25 mouse cellular contexts compared by ENCODE assay signal in the genomic region with DNA sequence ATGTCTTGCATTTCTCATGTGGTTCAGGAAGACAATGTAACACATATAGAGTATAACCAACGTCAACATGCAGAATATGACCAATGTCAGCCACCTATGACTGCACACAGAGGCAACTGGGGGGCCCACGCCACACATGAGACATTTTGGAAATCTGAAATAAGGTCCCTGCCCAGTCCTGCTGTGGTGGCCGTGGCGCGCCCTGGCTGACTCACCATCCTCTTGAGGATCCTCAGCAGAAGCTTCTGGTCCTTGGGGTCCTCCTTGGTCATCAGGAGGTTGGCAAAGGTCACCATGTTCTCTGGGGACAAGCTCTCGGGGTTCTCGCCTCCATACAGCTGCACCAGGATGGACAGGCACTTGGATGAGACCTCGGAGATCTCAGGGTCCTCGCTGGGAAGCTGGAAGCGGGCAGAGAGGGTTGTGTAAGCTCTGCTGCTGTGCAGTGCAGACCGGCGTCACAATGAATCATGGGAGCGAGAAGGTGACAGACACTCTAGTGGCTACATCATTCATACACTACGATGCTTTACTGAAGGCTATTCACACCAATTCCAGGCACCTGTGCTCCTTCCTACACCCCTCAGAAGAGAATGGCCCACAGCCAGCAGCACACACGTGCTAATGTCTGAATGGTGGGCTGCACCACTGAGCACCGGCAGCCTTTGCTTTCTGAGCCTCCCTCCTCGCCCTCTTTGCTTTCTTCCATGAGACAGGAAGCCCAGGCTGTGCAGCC.
DNase-seq lines count a peak whose midpoint lies in the region; ATAC-seq lines count a peak whose summit lies in the region.
"Had no signal": no experiment of that assay in that cellular context is flagged by ENCODE, and none has a peak within 500 bp of the region (broad histone marks: within the 10 kb centered on the region; RNA-seq: fewer than 3 reads in every experiment).

No protein-coding gene starts in this region.

- 0 out of 2 replicates have a peak overlapping the region, but pooled peaks have one; percentile 10 for H3K27ac ChIP-seq in heart, embryonic 10.5 days
- H3K27ac ChIP-seq in forebrain, embryonic 13.5 days, result peak overlapping the region; percentile 22
- H3K27ac ChIP-seq in limb, embryonic 11.5 days (replicated peaks; ENCODE audit: low read depth, low read length), result peak overlapping the region; percentile 14; the same call in 1 of the 2 replicates
- H3K27ac ChIP-seq in neural tube, embryonic 15.5 days (replicated peaks), result no peak overlapping the region
- H3K27ac ChIP-seq: embryonic facial prominence, embryonic 13.5 days; hindbrain, embryonic 14.5 days; intestine, embryonic 15.5 days; limb, embryonic 15.5 days; liver, embryonic 15.5 days; lung, embryonic 15.5 days; stomach, postnatal 0 days had no signal

- WGBS in heart, embryonic 10.5 days, result 85% methylated on average over 17 of the region's 17 CpGs
- 73% methylated on average over 17 of the region's 17 CpGs for WGBS in forebrain, embryonic 13.5 days
- 73% methylated on average over 17 of the region's 17 CpGs for WGBS in limb, embryonic 11.5 days
- 72% methylated on average over 17 of the region's 17 CpGs for WGBS in neural tube, embryonic 15.5 days

- H3K4me1 ChIP-seq in heart, embryonic 10.5 days, result peaks cover 14% of the 10 kb centered on the region
- H3K4me1 ChIP-seq in forebrain, embryonic 13.5 days, result peaks cover 11% of the 10 kb centered on the region
- peaks cover 7% of the 10 kb centered on the region; the same call in 1 of the 2 replicates for H3K4me1 ChIP-seq in limb, embryonic 11.5 days (ENCODE audit: control insufficient read depth, insufficient read depth, low read length)
- peaks cover 11% of the 10 kb centered on the region for H3K4me1 ChIP-seq in neural tube, embryonic 15.5 days
- H3K4me1 ChIP-seq: intestine, embryonic 15.5 days; liver, embryonic 15.5 days; lung, embryonic 15.5 days had no signal

- H3K9me3 ChIP-seq in heart, embryonic 10.5 days, result no peaks in the 10 kb centered on the region
- no peaks in the 10 kb centered on the region for H3K9me3 ChIP-seq in forebrain, embryonic 13.5 days (replicated peaks)
- no peaks in the 10 kb centered on the region for H3K9me3 ChIP-seq in limb, embryonic 11.5 days (ENCODE audit: control insufficient read depth, low read length)
- no peaks in the 10 kb centered on the region for H3K9me3 ChIP-seq in neural tube, embryonic 15.5 days (replicated peaks)
- H3K9me3 ChIP-seq: embryonic facial prominence, embryonic 13.5 days; G1E; intestine, embryonic 15.5 days; limb, embryonic 15.5 days; liver, embryonic 15.5 days; lung, embryonic 15.5 days had no signal

- no peak for DNase-seq in heart, embryonic 10.5 days (ENCODE audit: low spot score)
- no peak for DNase-seq in heart, adult 8-10 months (ENCODE audit: low spot score)
- DNase-seq in 3134 (ENCODE audit: extremely low read depth, insufficient read length, low spot score), result peak; percentile 49
- DNase-seq in limb, embryonic 11.5 days (ENCODE audit: low spot score), result no peak
- no peak for DNase-seq in gastrocnemius, postnatal 4 days (ENCODE audit: low spot score in 2 of 2)
- DNase-seq: adrenal gland, adult 8-10 months; cerebellum, postnatal 36 days; embryo, embryonic 11 days; kidney, adult 9 months; kidney, postnatal 14 days; layer of hippocampus, postnatal 36 days; lung, postnatal 4 days had no signal

- no peaks in the 10 kb centered on the region for H3K27me3 ChIP-seq in heart, embryonic 10.5 days (ENCODE audit: insufficient read depth, poor library complexity, severe bottlenecking)
- H3K27me3 ChIP-seq in forebrain, embryonic 13.5 days, result no peaks in the 10 kb centered on the region
- no peaks in the 10 kb centered on the region for H3K27me3 ChIP-seq in limb, embryonic 11.5 days (ENCODE audit: control insufficient read depth, insufficient read depth, low read length)
- no peaks in the 10 kb centered on the region for H3K27me3 ChIP-seq in neural tube, embryonic 15.5 days (replicated peaks)
- H3K27me3 ChIP-seq: CH12.LX; embryonic facial prominence, embryonic 13.5 days; intestine, embryonic 15.5 days; limb, embryonic 15.5 days; liver, embryonic 15.5 days; lung, embryonic 15.5 days; Patski had no signal

- peak; percentile 59 for ATAC-seq in forebrain, embryonic 13.5 days
- peak; percentile 57; the same call in 1 of the 2 replicates for ATAC-seq in limb, embryonic 11.5 days (ENCODE audit: insufficient number of reproducible peaks, low FRiP score, low TSS enrichment, low read depth)
- ATAC-seq in neural tube, embryonic 15.5 days (ENCODE audit: low FRiP score), result no peak
- ATAC-seq: intestine, embryonic 15.5 days; Patski had no signal

- H3K9ac ChIP-seq in forebrain, embryonic 13.5 days, result no peak overlapping the region
- no peak overlapping the region for H3K9ac ChIP-seq in limb, embryonic 11.5 days (ENCODE audit: low read length)
- no peak overlapping the region for H3K9ac ChIP-seq in neural tube, embryonic 15.5 days (replicated peaks)
- H3K9ac ChIP-seq: embryonic facial prominence, embryonic 13.5 days; hindbrain, embryonic 14.5 days; intestine, embryonic 15.5 days; limb, embryonic 15.5 days; liver, embryonic 15.5 days; lung, embryonic 15.5 days had no signal

- no peak overlapping the region for H3K4me2 ChIP-seq in forebrain, embryonic 13.5 days
- no peak overlapping the region for H3K4me2 ChIP-seq in limb, embryonic 11.5 days (ENCODE audit: low read depth, severe bottlenecking)
- H3K4me2 ChIP-seq in neural tube, embryonic 15.5 days, result no peak overlapping the region
- H3K4me2 ChIP-seq: embryonic facial prominence, embryonic 13.5 days; hindbrain, embryonic 14.5 days; intestine, embryonic 15.5 days; limb, embryonic 15.5 days; liver, embryonic 15.5 days; lung, embryonic 15.5 days had no signal

- no peaks in the 10 kb centered on the region for H3K36me3 ChIP-seq in heart, embryonic 10.5 days
- H3K36me3 ChIP-seq in forebrain, embryonic 13.5 days (ENCODE audit: poor library complexity, severe bottlenecking), result no peaks in the 10 kb centered on the region
- no peaks in the 10 kb centered on the region for H3K36me3 ChIP-seq in limb, embryonic 11.5 days (ENCODE audit: control insufficient read depth, insufficient read depth, low read length)
- H3K36me3 ChIP-seq in neural tube, embryonic 15.5 days, result no peaks in the 10 kb centered on the region
- H3K36me3 ChIP-seq: embryonic facial prominence, embryonic 13.5 days; G1E; intestine, embryonic 15.5 days; limb, embryonic 15.5 days; liver, embryonic 15.5 days; lung, embryonic 15.5 days had no signal

- H3K4me3 ChIP-seq in heart, embryonic 10.5 days, result no peak overlapping the region
- H3K4me3 ChIP-seq in forebrain, embryonic 13.5 days, result no peak overlapping the region
- H3K4me3 ChIP-seq in limb, embryonic 11.5 days (ENCODE audit: low read depth, low read length), result no peak overlapping the region
- no peak overlapping the region for H3K4me3 ChIP-seq in neural tube, embryonic 15.5 days (replicated peaks)
- H3K4me3 ChIP-seq: embryonic facial prominence, embryonic 13.5 days; erythroblast, embryonic 14.5 days; intestine, embryonic 15.5 days; limb, embryonic 15.5 days; liver, embryonic 15.5 days; lung, embryonic 15.5 days had no signal
